Mouse (Mus musculus) adrenal gland, adult 8-10 months (tissue): ENCODE results near the gene Lrp11. TPM values are rescaled to one million over a fixed set of nuclear protein-coding genes. Genes with fewer than 3 reads are reported as not detected.
A peak's percentile ranks its signal among the peaks of the same experiment; 100 is the strongest.
"Not testable (repeated sequence)": the region's sequence is repeated elsewhere in the genome, so short reads cannot be mapped to it uniquely, and the experiment has no call there.

Experiments
- DNase-seq: peaks from one replicate; pipeline ENCODE4 v3.0.0; 2022
- total RNA-seq, 4 experiments: library from RNA; stranded (reverse); gene quantifications; 2 replicates each; pipeline ENCODE4 v1.2.4; 2022

Lrp11 gene
- 10 to 100 TPM; 25.7 to 36.3 (median 29.4) TPM for total RNA-seq

- DNase-seq = peak; percentile 83
These were observed at the start of gene Lrp11 for GRCm38 (mm10) chr10:7589592-7590233. Gene Lrp11, plus strand, starts transcription at chr10:7589800.

GRCm38 (mm10) chr10:7578002-7578401 is 11.6 kb upstream of the Lrp11 start:
- peak; percentile 10 for DNase-seq

- no peak for DNase-seq
These were observed 8.2 kb upstream of the Lrp11 start for GRCm38 (mm10) chr10:7581401-7581800.

- DNase-seq = no peak
These were observed 7.3 kb upstream of the Lrp11 start for GRCm38 (mm10) chr10:7582157-7582890.

GRCm38 (mm10) chr10:7582891-7583557 is 6.6 kb upstream of the Lrp11 start:
- no peak for DNase-seq

- DNase-seq = no peak
These were observed 2.8 kb upstream of the Lrp11 start for GRCm38 (mm10) chr10:7586771-7587170.

- no peak for DNase-seq
These were observed 662 bp downstream of the Lrp11 start for GRCm38 (mm10) chr10:7590234-7590689.

- DNase-seq = no peak
These were observed 1.2 kb downstream of the Lrp11 start for GRCm38 (mm10) chr10:7590792-7591191.

GRCm38 (mm10) chr10:7594797-7595196 is 5.2 kb downstream of the Lrp11 start:
- no peak for DNase-seq

- no peak for DNase-seq
These were observed 6.7 kb downstream of the Lrp11 start for GRCm38 (mm10) chr10:7596251-7596650.

- no peak for DNase-seq
These were observed 8.6 kb downstream of the Lrp11 start for GRCm38 (mm10) chr10:7598177-7598576.

- DNase-seq = peak; percentile 38
These were observed 11.0 kb downstream of the Lrp11 start for GRCm38 (mm10) chr10:7600647-7601046.

- no peak for DNase-seq
These were observed 15.6 kb downstream of the Lrp11 start for GRCm38 (mm10) chr10:7605168-7605567.

- no peak for DNase-seq
These were observed 16.8 kb downstream of the Lrp11 start for GRCm38 (mm10) chr10:7606437-7606836.

GRCm38 (mm10) chr10:7608611-7609010 is 19.0 kb downstream of the Lrp11 start:
- DNase-seq = no peak

- DNase-seq = no peak
These were observed 22.0 kb downstream of the Lrp11 start for GRCm38 (mm10) chr10:7611647-7612046.

GRCm38 (mm10) chr10:7612210-7612609 is 22.6 kb downstream of the Lrp11 start:
- DNase-seq = not testable (repeated sequence)

GRCm38 (mm10) chr10:7614834-7615233 is 25.2 kb downstream of the Lrp11 start:
- DNase-seq = no peak

- DNase-seq = not testable (repeated sequence)
These were observed 27.5 kb downstream of the Lrp11 start for GRCm38 (mm10) chr10:7617146-7617545.

GRCm38 (mm10) chr10:7617556-7617955 is 28.0 kb downstream of the Lrp11 start:
- not testable (repeated sequence) for DNase-seq

- DNase-seq = no peak
These were observed 30.2 kb downstream of the Lrp11 start for GRCm38 (mm10) chr10:7619821-7620241.

- DNase-seq = no peak
These were observed 31.1 kb downstream of the Lrp11 start for GRCm38 (mm10) chr10:7620723-7621122.

GRCm38 (mm10) chr10:7622378-7622777 is 32.8 kb downstream of the Lrp11 start:
- DNase-seq = no peak
